Mouse (Mus musculus) yolk sac, embryonic 10.5 days (tissue): ENCODE data around the gene Prdm12.

Experiments
- DNase-seq: peaks from one replicate; pipeline ENCODE4 v3.0.0-alpha.2; 2017; ENCODE audit warnings: low spot score

Prdm12 gene

DNA sequence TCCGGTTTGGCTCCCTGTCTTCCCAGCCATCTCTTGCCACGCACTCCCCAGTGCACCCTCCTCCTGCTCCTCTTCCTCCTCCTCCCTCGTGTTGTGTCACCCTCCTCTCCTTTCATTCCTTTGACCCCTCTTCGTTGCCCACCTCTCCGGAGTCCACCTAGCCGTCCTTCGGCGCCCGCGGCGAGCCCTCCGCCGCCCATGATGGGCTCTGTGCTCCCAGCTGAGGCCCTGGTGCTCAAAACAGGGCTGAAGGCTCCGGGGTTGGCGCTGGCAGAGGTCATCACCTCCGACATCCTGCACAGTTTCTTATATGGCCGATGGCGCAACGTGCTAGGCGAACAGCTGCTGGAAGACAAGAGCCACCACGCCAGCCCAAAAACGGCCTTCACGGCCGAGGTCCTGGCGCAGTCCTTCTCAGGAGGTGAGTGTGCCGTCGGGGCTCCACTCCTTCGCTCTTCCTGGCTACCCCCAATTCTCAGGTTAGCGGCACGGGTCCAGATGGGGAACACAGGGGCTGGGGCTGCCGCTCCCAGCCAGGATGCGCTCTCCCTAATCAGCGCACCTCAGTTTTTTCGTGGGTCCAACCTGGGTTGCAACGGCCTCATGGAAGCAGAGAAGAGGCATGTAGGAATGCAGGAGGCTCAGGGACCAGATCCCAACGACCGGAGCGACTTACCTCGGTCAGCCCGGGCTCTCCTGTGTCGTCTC is at the start of gene Prdm12:
TSS of gene Prdm12 (plus strand) at position 137 of the 708 bp plus-strand sequence.
- DNase-seq, result no peak

DNA sequence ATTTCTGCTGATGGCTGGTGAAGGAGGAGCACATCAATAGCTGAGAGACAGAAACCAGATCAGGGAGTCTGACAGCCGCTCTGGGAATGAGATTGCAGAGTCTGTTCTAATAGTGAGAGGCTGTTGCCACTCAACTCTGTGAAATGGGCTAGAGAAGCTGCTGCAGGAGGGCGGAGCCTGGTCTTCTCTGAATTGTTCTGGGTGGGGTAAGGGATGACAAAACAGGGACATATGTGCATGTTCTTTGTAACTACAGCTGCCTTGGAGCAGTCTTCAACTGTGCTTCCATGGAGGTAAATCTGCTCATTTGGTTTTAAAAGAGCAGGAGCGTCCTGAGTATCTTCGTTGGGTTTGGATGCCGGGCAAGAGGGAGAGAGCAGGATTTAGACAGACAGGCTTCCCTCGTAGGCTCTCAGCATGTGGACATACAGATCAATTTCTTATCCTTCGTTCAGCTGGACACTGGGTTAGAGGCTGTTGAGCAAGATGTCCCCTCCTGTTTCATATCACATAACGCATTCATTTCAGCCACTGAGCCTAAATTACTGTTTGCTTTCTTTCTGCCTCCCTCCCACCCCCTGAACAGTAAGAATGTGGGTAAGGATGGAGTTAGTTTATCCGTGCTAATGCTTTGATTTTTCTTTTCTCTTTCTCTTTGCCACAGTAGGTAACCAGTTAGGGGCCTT is 47.9 kb upstream of the Prdm12 start:
- DNase-seq, result no peak

GRCm38 (mm10) chr2:31607555-31607954 is 32.3 kb upstream of the Prdm12 start:
- no peak for DNase-seq

GRCm38 (mm10) chr2:31609859-31610261 is 30.0 kb upstream of the Prdm12 start:
- DNase-seq, result peak; percentile 7

GRCm38 (mm10) chr2:31610922-31611321 is 28.9 kb upstream of the Prdm12 start:
- DNase-seq, result no peak

DNA sequence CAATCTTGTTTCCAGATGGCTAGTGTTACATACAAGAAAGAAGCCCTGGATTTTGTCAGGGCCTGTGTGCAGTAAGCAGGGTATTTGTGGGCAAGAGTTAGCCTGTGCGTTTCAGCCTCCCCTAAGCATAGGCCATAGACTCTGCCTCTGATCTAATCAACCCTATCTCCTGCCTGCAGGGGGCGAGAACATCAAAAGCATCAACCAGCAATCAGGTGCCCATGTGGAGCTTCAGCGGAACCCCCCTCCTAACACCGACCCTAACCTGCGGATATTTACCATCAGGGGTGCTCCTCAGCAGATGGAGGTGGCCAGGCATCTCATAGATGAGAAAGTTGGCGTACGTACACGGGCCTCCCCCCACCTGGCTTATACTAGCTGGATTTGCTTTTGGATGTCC is 28.4 kb upstream of the Prdm12 start:
- DNase-seq, result no peak

- no peak for DNase-seq
Observed at GRCm38 (mm10) chr2:31612627-31613026, 27.2 kb upstream of the Prdm12 start.

- DNase-seq, result no peak
Observed at GRCm38 (mm10) chr2:31613781-31614180, 26.1 kb upstream of the Prdm12 start.

DNA sequence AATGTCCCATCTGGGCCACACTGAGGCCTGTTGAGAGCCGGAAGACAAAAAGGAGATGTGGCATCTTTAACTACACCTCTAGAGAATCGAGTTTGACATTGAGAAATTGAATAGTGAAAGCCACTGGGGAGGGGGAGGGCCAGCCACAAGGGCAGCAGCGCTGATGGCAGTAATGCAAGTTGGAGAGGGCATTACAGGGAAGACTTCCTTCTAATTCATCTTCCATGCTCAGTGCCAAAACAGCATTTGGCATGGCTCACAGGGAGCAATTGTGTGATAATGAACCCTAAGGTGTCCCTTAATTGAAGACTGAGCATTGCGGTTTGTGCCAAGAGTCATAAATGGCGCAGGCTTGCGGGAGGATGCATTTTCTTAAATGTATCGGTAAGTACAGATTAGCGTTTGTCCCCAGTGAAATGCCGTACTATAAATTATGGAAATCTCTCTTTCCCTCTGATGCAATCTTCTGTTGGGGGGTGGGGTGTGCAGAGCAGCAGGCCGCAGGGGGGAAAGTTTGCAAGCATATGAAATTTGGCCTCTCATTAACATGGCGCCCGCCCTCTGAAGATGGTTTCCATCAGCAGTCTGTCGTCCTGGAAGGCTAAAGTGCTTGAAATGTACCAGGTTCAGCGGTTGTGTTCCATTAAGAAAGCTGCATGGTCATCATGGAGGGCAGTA is 21.2 kb upstream of the Prdm12 start:
- no peak for DNase-seq

DNA sequence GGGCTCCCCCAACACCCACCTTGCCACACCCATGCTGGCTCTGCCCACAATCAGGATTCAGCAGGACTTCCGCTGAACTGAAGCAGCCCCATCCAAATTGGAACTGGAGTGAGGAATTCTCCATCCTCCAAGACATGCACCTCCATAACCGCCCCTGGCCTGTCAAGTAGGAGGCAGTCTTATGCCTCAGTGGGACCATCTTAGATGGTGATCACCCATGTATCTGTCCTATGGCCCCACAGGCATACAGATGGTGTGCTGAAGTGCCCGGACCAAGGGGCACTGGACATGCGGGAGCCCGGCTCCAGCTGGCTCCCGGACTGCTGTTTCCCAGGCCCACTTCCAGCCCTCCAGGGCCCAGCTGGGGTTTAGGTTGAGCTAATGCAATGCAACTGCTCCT is 20.6 kb upstream of the Prdm12 start:
- no peak for DNase-seq

- no peak for DNase-seq
Observed at GRCm38 (mm10) chr2:31633531-31633930, 6.3 kb upstream of the Prdm12 start.

- no peak for DNase-seq
Observed at GRCm38 (mm10) chr2:31635281-31636137, 4.3 kb upstream of the Prdm12 start.

DNA sequence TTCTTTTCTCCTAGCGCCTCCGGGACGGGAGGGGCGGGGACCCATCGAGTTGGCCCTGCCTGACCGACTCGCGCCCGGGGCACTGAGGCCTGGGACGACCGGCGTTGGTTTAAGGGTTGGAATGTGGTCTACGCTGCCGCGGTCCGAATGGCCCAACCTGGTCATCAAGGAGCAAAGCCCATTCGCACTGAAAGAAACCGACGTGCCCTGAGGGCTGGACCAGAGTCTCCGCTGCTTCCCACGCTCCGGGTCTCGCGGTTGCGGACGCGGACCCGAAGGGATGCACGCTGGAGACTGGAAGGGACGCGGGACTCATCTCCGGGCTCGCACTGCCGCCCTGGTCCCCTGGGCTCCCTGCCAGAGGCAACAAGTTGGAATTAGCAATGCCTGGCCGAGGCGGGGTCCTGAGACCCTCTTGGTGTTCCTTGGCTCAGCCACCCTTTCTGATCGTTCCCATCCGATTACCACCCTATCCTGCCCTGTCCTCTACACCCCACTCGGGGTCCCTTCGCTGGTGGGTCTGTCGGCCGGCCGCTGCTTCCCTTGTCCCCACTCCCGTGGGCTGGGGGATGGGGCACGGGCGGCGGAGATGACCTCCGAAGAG is 3.6 kb upstream of the Prdm12 start:
- DNase-seq, result no peak

GRCm38 (mm10) chr2:31636742-31637141 is 3.1 kb upstream of the Prdm12 start:
- no peak for DNase-seq

GRCm38 (mm10) chr2:31637311-31637710 is 2.5 kb upstream of the Prdm12 start:
- no peak for DNase-seq

GRCm38 (mm10) chr2:31637807-31638206 is 2.0 kb upstream of the Prdm12 start:
- no peak for DNase-seq

- DNase-seq, result no peak
Observed at GRCm38 (mm10) chr2:31638581-31639465, 1.0 kb upstream of the Prdm12 start.

DNA sequence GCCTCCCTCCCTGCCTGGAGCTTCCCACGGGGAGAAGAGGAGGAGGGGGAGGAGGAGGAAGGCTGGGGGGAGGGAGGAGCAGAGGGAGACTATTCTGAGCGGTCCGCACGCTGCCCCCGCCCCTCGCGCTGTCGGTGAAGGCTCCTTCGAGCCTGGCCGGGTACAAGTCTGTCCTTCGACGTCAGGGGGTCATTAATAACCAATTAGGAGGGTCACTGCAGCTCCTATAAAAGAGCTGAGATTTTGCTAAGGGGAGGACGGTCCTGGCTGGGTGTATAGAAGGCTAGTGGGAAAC is 424 bp upstream of the Prdm12 start:
- no peak for DNase-seq

GRCm38 (mm10) chr2:31640609-31641507 is 1.0 kb downstream of the Prdm12 start:
- DNase-seq, result no peak

GRCm38 (mm10) chr2:31641508-31641830 is 1.6 kb downstream of the Prdm12 start:
- no peak for DNase-seq
